ENCODE assay signal across 26 mouse cellular contexts in genomic region chr10:118840598-118840997, GRCm38 (mm10). TPM values are rescaled to one million over a fixed set of nuclear protein-coding genes. Genes with fewer than 3 reads are reported as not detected.
DNase-seq lines count a peak whose midpoint lies in the region; ATAC-seq and TF ChIP-seq lines count a peak whose summit lies in the region.
"Had no signal": no experiment of that assay in that cellular context is flagged by ENCODE, and none has a peak within 500 bp of the region (broad histone marks: within the 10 kb centered on the region; RNA-seq: fewer than 3 reads in every experiment).

No protein-coding gene starts in this region.

- peak; percentile 64; the same call in 1 of the 2 replicates for ATAC-seq in forebrain, embryonic 16.5 days
- ATAC-seq in forebrain, embryonic 12.5 days (ENCODE audit: low FRiP score): no peak
- ATAC-seq in intestine, embryonic 14.5 days (replicated peaks; ENCODE audit: low FRiP score, low TSS enrichment, low read depth): no peak
- no peak for ATAC-seq in intestine, postnatal 0 days
- ATAC-seq: CD4-positive, CD25-positive, alpha-beta regulatory T cell, adult 4 months; forebrain, embryonic 14.5 days; intestine, embryonic 15.5 days had no signal

- H3K9me3 ChIP-seq in forebrain, embryonic 16.5 days (ENCODE audit: control insufficient read depth, low read length): no peaks in the 10 kb centered on the region
- no peaks in the 10 kb centered on the region for H3K9me3 ChIP-seq in forebrain, embryonic 12.5 days
- no peaks in the 10 kb centered on the region for H3K9me3 ChIP-seq in intestine, embryonic 14.5 days (ENCODE audit: control insufficient read depth, low read length)
- H3K9me3 ChIP-seq in intestine, postnatal 0 days (ENCODE audit: control insufficient read depth): no peaks in the 10 kb centered on the region
- H3K9me3 ChIP-seq: embryonic facial prominence, embryonic 13.5 days; heart, embryonic 10.5 days; heart, embryonic 13.5 days; intestine, embryonic 15.5 days had no signal

- no peak overlapping the region; the same call in 1 of the 2 replicates for H3K27ac ChIP-seq in forebrain, embryonic 16.5 days (ENCODE audit: low read length)
- H3K27ac ChIP-seq in forebrain, embryonic 12.5 days: no peak overlapping the region
- H3K27ac ChIP-seq in intestine, embryonic 14.5 days (ENCODE audit: low read depth): no peak overlapping the region
- no peak overlapping the region for H3K27ac ChIP-seq in intestine, postnatal 0 days (ENCODE audit: low read depth, low read length)
- peak overlapping the region; percentile 75; the same call in 1 of the 2 replicates for H3K27ac ChIP-seq in embryonic fibroblast, embryonic 13.5 days (ENCODE audit: insufficient read depth, low read length)
- H3K27ac ChIP-seq: embryonic facial prominence, embryonic 13.5 days; hindbrain, embryonic 14.5 days; intestine, embryonic 15.5 days had no signal

- no peak for TF ChIP-seq POLR2A in embryonic fibroblast, embryonic 13.5 days (IDR thresholded peaks at IDR 0.05; ENCODE audit: low read depth, low read length)

- H3K4me3 ChIP-seq in forebrain, embryonic 16.5 days (replicated peaks; ENCODE audit: low read length): no peak overlapping the region
- no peak overlapping the region for H3K4me3 ChIP-seq in forebrain, embryonic 12.5 days (replicated peaks)
- no peak overlapping the region for H3K4me3 ChIP-seq in intestine, embryonic 14.5 days (ENCODE audit: low read depth, low read length)
- H3K4me3 ChIP-seq in intestine, postnatal 0 days (ENCODE audit: low read depth, low read length): no peak overlapping the region
- H3K4me3 ChIP-seq in embryonic fibroblast, embryonic 13.5 days (ENCODE audit: insufficient read depth, low read length): no peak overlapping the region
- H3K4me3 ChIP-seq: embryonic facial prominence, embryonic 13.5 days; heart, embryonic 10.5 days; intestine, embryonic 15.5 days had no signal

- peaks cover 5% of the 10 kb centered on the region for H3K4me1 ChIP-seq in forebrain, embryonic 16.5 days (replicated peaks; ENCODE audit: control insufficient read depth, insufficient read depth, low read length)
- no peaks in the 10 kb centered on the region for H3K4me1 ChIP-seq in forebrain, embryonic 12.5 days
- no peaks in the 10 kb centered on the region; the same call in 1 of the 2 replicates for H3K4me1 ChIP-seq in intestine, embryonic 14.5 days (replicated peaks; ENCODE audit: control insufficient read depth, insufficient read depth, low read length)
- H3K4me1 ChIP-seq in intestine, postnatal 0 days (replicated peaks; ENCODE audit: control insufficient read depth, insufficient read depth, low read length): no peaks in the 10 kb centered on the region
- H3K4me1 ChIP-seq in embryonic fibroblast, embryonic 13.5 days (ENCODE audit: control insufficient read depth, insufficient read depth, low read length): peaks cover 2% of the 10 kb centered on the region; the same call in 1 of the 2 replicates
- H3K4me1 ChIP-seq: embryonic facial prominence, embryonic 13.5 days had no signal

- 72% methylated on average over 9 of the region's 9 CpGs for WGBS in forebrain, embryonic 16.5 days
- WGBS in forebrain, embryonic 12.5 days: 90% methylated on average over 9 of the region's 9 CpGs
- 85% methylated on average over 9 of the region's 9 CpGs for WGBS in intestine, embryonic 14.5 days
- WGBS in intestine, postnatal 0 days: 81% methylated on average over 9 of the region's 9 CpGs

- H3K9ac ChIP-seq in forebrain, embryonic 16.5 days (replicated peaks; ENCODE audit: low read depth, low read length): no peak overlapping the region
- no peak overlapping the region for H3K9ac ChIP-seq in forebrain, embryonic 12.5 days
- no peak overlapping the region for H3K9ac ChIP-seq in intestine, embryonic 14.5 days (ENCODE audit: low read length)
- H3K9ac ChIP-seq in intestine, postnatal 0 days (ENCODE audit: low read depth, low read length): no peak overlapping the region
- H3K9ac ChIP-seq: embryonic facial prominence, embryonic 13.5 days; hindbrain, embryonic 14.5 days; intestine, embryonic 15.5 days had no signal

- H3K4me2 ChIP-seq in forebrain, embryonic 16.5 days (ENCODE audit: low read length): no peak overlapping the region
- no peak overlapping the region for H3K4me2 ChIP-seq in forebrain, embryonic 12.5 days
- H3K4me2 ChIP-seq in intestine, embryonic 14.5 days (ENCODE audit: low read length): no peak overlapping the region
- no peak overlapping the region for H3K4me2 ChIP-seq in intestine, postnatal 0 days (replicated peaks; ENCODE audit: low read depth)
- H3K4me2 ChIP-seq: embryonic facial prominence, embryonic 13.5 days; hindbrain, embryonic 14.5 days; intestine, embryonic 15.5 days had no signal

- no peaks in the 10 kb centered on the region for H3K36me3 ChIP-seq in forebrain, embryonic 16.5 days (ENCODE audit: control insufficient read depth, insufficient read depth)
- H3K36me3 ChIP-seq in forebrain, embryonic 12.5 days (replicated peaks): no peaks in the 10 kb centered on the region
- no peaks in the 10 kb centered on the region for H3K36me3 ChIP-seq in intestine, embryonic 14.5 days (ENCODE audit: control insufficient read depth, insufficient read depth, low read length)
- no peaks in the 10 kb centered on the region for H3K36me3 ChIP-seq in intestine, postnatal 0 days (ENCODE audit: control insufficient read depth, insufficient read depth)
- H3K36me3 ChIP-seq: embryonic facial prominence, embryonic 13.5 days; heart, embryonic 10.5 days; heart, embryonic 13.5 days; intestine, embryonic 15.5 days had no signal

- DNase-seq in intestine, embryonic 14.5 days (ENCODE audit: low spot score): peak; percentile 39
- no peak for DNase-seq in adrenal gland, adult (ENCODE audit: inconsistent age in 2 of 2, low spot score in 1 of 2)
- DNase-seq: adrenal gland, adult 2 months; adrenal gland, postnatal 14 days; cerebellum, adult 11 months; cerebellum, adult 2 months; cerebellum, adult 9-11 months; cerebellum, postnatal 25 days; gastrocnemius, adult 2 months; gastrocnemius, postnatal 14 days; heart, adult 18-20 months; heart, postnatal 14 days; heart, postnatal 4 days; kidney, adult 18-20 months; kidney, adult 9 months had no signal

- no peaks in the 10 kb centered on the region for H3K27me3 ChIP-seq in forebrain, embryonic 16.5 days (replicated peaks; ENCODE audit: control insufficient read depth, insufficient read depth, low read length)
- no peaks in the 10 kb centered on the region for H3K27me3 ChIP-seq in forebrain, embryonic 12.5 days
- H3K27me3 ChIP-seq in intestine, embryonic 14.5 days (replicated peaks; ENCODE audit: control insufficient read depth, insufficient read depth, low read length): no peaks in the 10 kb centered on the region
- no peaks in the 10 kb centered on the region for H3K27me3 ChIP-seq in intestine, postnatal 0 days (replicated peaks; ENCODE audit: control insufficient read depth, insufficient read depth, low read length)
- H3K27me3 ChIP-seq: embryonic facial prominence, embryonic 13.5 days; heart, embryonic 13.5 days; intestine, embryonic 15.5 days had no signal

- TF ChIP-seq CTCF in intestine, postnatal 0 days (IDR thresholded peaks at IDR 0.05; ENCODE audit: low read depth): no peak
- no peak for TF ChIP-seq CTCF in embryonic fibroblast, embryonic 13.5 days (IDR thresholded peaks at IDR 0.05; ENCODE audit: borderline replicate concordance, insufficient read depth, low read length)

RNA-seq across cellular contexts. Expression of gene Dyrk2, which starts 29.4 kb away (rescaled TPM):
- 16.4 and 17.6 TPM in 2 replicates for polyA plus RNA-seq in forebrain, embryonic 16.5 days (2015; fragmentation: Nextera tagmentation; extraction: Ambion mirVana)
- 11.0 and 11.5 TPM in 2 replicates for polyA plus RNA-seq in forebrain, embryonic 12.5 days (2016; fragmentation: Nextera tagmentation; extraction: Ambion mirVana)
- 13.5 and 13.9 TPM in 2 replicates for polyA plus RNA-seq in intestine, embryonic 14.5 days (2014; fragmentation: Nextera tagmentation; extraction: Ambion mirVana)
- 13.0 and 16.1 TPM in 2 replicates for polyA plus RNA-seq in intestine, postnatal 0 days (2015; fragmentation: Nextera tagmentation; extraction: Ambion mirVana)
- 34.9 and 42.7 TPM in 2 replicates for polyA plus RNA-seq in embryonic fibroblast, embryonic 13.5 days (2011; ENCODE audit: insufficient read length, low read depth, missing spikeins)
